Mouse (Mus musculus) spleen, postnatal 14 days (tissue): ENCODE results near the gene Klf17.
"Not testable (repeated sequence)": the region's sequence is repeated elsewhere in the genome, so short reads cannot be mapped to it uniquely, and the experiment has no call there.

ENCODE experiments used
- DNase-seq, 2 experiments: peaks; one replicate each; pipeline ENCODE4 v3.0.0; 2021 to 2022; ENCODE audit warnings: low spot score in 2 of 2

Gene Klf17

GRCm38 (mm10) chr4:117765416-117765815 lies at the start of gene Klf17:
Klf17 (minus strand) TSS chr4:117765648.
- no peak for DNase-seq

GRCm38 (mm10) chr4:117814333-117814732 lies 48.9 kb upstream of the Klf17 start:
- no peak for DNase-seq

GRCm38 (mm10) chr4:117813591-117814192 lies 48.2 kb upstream of the Klf17 start:
- no peak for DNase-seq

GRCm38 (mm10) chr4:117810933-117811332 lies 45.5 kb upstream of the Klf17 start:
- no peak for DNase-seq

- DNase-seq: no peak
Observed at GRCm38 (mm10) chr4:117806992-117807391, 41.5 kb upstream of the Klf17 start.

- DNase-seq: no peak
Observed at GRCm38 (mm10) chr4:117799904-117800303, 34.5 kb upstream of the Klf17 start.

- DNase-seq: no peak
Observed at GRCm38 (mm10) chr4:117788308-117788707, 22.9 kb upstream of the Klf17 start.

- no peak for DNase-seq
Observed at GRCm38 (mm10) chr4:117786963-117787362, 21.5 kb upstream of the Klf17 start.

GRCm38 (mm10) chr4:117782908-117783307 lies 17.5 kb upstream of the Klf17 start:
- DNase-seq: no peak

GRCm38 (mm10) chr4:117772960-117773359 lies 7.5 kb upstream of the Klf17 start:
- no peak for DNase-seq

- DNase-seq: peak in 1 of 2 experiments; percentile 35
Observed at GRCm38 (mm10) chr4:117770935-117771334, 5.5 kb upstream of the Klf17 start.

- no peak for DNase-seq
Observed at GRCm38 (mm10) chr4:117760151-117760550, 5.3 kb downstream of the Klf17 start.

- DNase-seq: not testable (repeated sequence)
Observed at GRCm38 (mm10) chr4:117752469-117752868, 13.0 kb downstream of the Klf17 start.

GRCm38 (mm10) chr4:117737559-117737958 lies 27.9 kb downstream of the Klf17 start:
- DNase-seq: no peak

GRCm38 (mm10) chr4:117731926-117732325 lies 33.5 kb downstream of the Klf17 start:
- DNase-seq: no peak

GRCm38 (mm10) chr4:117724112-117724511 lies 41.3 kb downstream of the Klf17 start, which contains the start of gene Gm12845:
Gm12845 (plus strand) TSS chr4:117724412.
- no peak for DNase-seq

GRCm38 (mm10) chr4:117713303-117714098 lies 51.9 kb downstream of the Klf17 start:
- no peak for DNase-seq

- no peak for DNase-seq
Observed at GRCm38 (mm10) chr4:117712314-117712713, 53.1 kb downstream of the Klf17 start.

- DNase-seq: no peak
Observed at GRCm38 (mm10) chr4:117708780-117709550, 56.5 kb downstream of the Klf17 start.
